Mouse (Mus musculus) neural tube, embryonic 14.5 days (tissue): ENCODE results near the gene Bcas3. TPM values are rescaled to one million over a fixed set of nuclear protein-coding genes. Genes with fewer than 3 reads are reported as not detected.

ENCODE experiments used
- ATAC-seq: fragments of 200-750 bp; cut with Nextera tagmentation; 2 replicates; pipeline ENCODE4 v1.8.0; 2017; ENCODE audit warnings: low read depth, mild to moderate bottlenecking, moderate TSS enrichment, moderate library complexity
- H3K27ac ChIP-seq: fragments of 300-500 bp; sonication (generic); 2 replicates; pipeline ENCODE4 v1.5.1; 2014; ENCODE audit warnings: low read depth, mild to moderate bottlenecking, control low read depth, low read length, moderate library complexity, mixed read lengths
- H3K27me3 ChIP-seq: fragments of 300-500 bp; sonication (generic); 2 replicates; pipeline ENCODE4 v1.6.1; 2014; ENCODE audit warnings: low read length; ENCODE audit not compliant: control insufficient read depth, insufficient read depth
- H3K36me3 ChIP-seq: fragments of 300-500 bp; sonication (generic); 2 replicates; pipeline ENCODE4 v1.6.1; 2014; ENCODE audit warnings: low read length, mixed read lengths; ENCODE audit not compliant: control insufficient read depth, insufficient read depth
- H3K4me1 ChIP-seq: fragments of 300-500 bp; sonication (generic); 2 replicates; pipeline ENCODE4 v1.6.1; 2014; ENCODE audit warnings: low read length; ENCODE audit not compliant: control insufficient read depth, insufficient read depth
- H3K4me2 ChIP-seq: fragments of 300-500 bp; sonication (generic); 2 replicates; pipeline ENCODE4 v1.6.1; 2014; ENCODE audit warnings: mild to moderate bottlenecking, low read depth, low read length, control low read depth
- H3K4me3 ChIP-seq: fragments of 300-500 bp; sonication (generic); 2 replicates; pipeline ENCODE4 v1.5.1; 2014; ENCODE audit warnings: low read depth, low read length, control low read depth, mixed read lengths
- H3K9ac ChIP-seq: fragments of 300-500 bp; sonication (generic); replicated peaks from 2 replicates; pipeline ENCODE4 v1.6.1; 2014; ENCODE audit warnings: low read depth, mild to moderate bottlenecking, control low read depth, low read length, mixed read lengths
- H3K9me3 ChIP-seq: fragments of 300-500 bp; sonication (generic); 2 replicates; pipeline ENCODE4 v1.6.1; 2016; ENCODE audit warnings: low read length; ENCODE audit not compliant: control insufficient read depth
- WGBS: fragments of 180-500 bp; shearing (Covaris S2); extraction: QIAGEN DNeasy Blood & Tissue Kit; methylation state at CpG from one replicate; pipeline ENCODE4 v1.1.7; 2014; 5-methylcytosine and 5-hydroxymethylcytosine counted together
- polyA plus RNA-seq: library from polyadenylated mRNA; unstranded; fragments of >200 nt; fragmentation: Nextera tagmentation; extraction: Ambion mirVana; gene quantifications from 2 replicates; pipeline ENCODE4 v1.2.1, GENCODE M21; 2014

Gene Bcas3
- polyA plus RNA-seq, 1 experiment from 2014 or later, result 30.9 TPM

DNA sequence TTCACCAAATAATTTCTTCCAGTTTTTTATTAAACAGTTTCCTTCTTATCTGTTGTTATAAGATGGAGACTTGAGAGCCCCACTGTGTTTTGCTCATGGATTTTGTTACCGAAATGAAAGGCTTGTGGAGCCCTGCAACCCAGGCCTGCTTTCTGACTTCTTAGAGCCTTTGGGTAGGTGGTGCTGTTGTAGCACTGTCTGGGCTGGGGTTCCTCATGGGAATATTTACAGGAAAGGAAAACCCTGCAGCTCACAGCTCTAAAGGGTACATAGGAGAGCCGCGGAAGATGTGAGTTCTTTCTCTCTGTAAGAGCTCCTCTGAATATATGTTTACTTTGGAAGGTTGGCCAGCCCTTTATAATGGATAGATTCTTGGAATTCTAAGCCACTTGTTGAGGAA lies 41.0 kb downstream of the Bcas3 start:
- Histone ChIP-seq H3K4me3 (no peak overlapping the region), H3K27me3 (no peaks in the 10 kb centered on the region), H3K27ac (no peak overlapping the region), H3K4me2 (no peak overlapping the region), H3K36me3 (no peaks in the 10 kb centered on the region), H3K9ac (no peak overlapping the region), H3K9me3 (no peaks in the 10 kb centered on the region), H3K4me1 (no peaks in the 10 kb centered on the region)
- no peak for ATAC-seq
- 60% methylated on average over 3 of the region's 3 CpGs for WGBS

GRCm38 (mm10) chr11:85395361-85395760 lies 42.4 kb downstream of the Bcas3 start:
- Histone ChIP-seq H3K4me3 (no peak overlapping the region), H3K4me1 (no peaks in the 10 kb centered on the region), H3K9me3 (no peaks in the 10 kb centered on the region), H3K27ac (no peak overlapping the region), H3K27me3 (no peaks in the 10 kb centered on the region), H3K4me2 (no peak overlapping the region), H3K9ac (no peak overlapping the region; the same call in 1 of the 2 replicates), H3K36me3 (no peaks in the 10 kb centered on the region)
- ATAC-seq, result no peak
- WGBS, result 26% methylated on average over 7 of the region's 7 CpGs

- Histone ChIP-seq H3K9me3 (no peaks in the 10 kb centered on the region), H3K27ac (no peak overlapping the region), H3K4me3 (no peak overlapping the region), H3K36me3 (no peaks in the 10 kb centered on the region), H3K27me3 (no peaks in the 10 kb centered on the region), H3K9ac (no peak overlapping the region), H3K4me2 (no peak overlapping the region), H3K4me1 (no peaks in the 10 kb centered on the region)
- WGBS, result 69% methylated on average over 3 of the region's 3 CpGs
- no peak for ATAC-seq
Observed at GRCm38 (mm10) chr11:85406531-85406930, 53.6 kb downstream of the Bcas3 start.

GRCm38 (mm10) chr11:85407700-85408099 lies 54.7 kb downstream of the Bcas3 start:
- Histone ChIP-seq H3K9me3 (no peaks in the 10 kb centered on the region), H3K9ac (no peak overlapping the region), H3K4me1 (no peaks in the 10 kb centered on the region), H3K27me3 (no peaks in the 10 kb centered on the region), H3K27ac (no peak overlapping the region), H3K4me2 (no peak overlapping the region), H3K36me3 (no peaks in the 10 kb centered on the region), H3K4me3 (no peak overlapping the region)
- no peak for ATAC-seq
- 51% methylated on average over 3 of the region's 3 CpGs for WGBS

DNA sequence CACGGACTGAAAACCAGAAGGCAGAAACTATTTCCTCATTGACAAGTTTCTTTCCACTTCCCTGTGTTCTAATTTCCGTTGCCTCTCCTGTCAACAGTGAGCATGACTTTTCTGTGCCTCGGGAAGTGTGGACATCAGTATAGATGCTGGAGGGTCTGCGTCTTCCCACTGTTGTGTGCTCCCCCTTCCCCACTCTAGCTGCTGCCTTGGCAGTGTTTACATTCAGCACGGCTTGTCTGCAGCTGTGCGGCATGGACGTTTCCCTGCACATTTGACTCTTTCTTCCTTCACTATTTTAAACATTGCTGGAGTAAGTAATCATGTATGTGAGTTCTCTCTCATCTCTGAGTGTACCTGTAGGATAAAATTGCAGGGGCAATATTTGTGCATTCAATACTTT lies 59.4 kb downstream of the Bcas3 start:
- 72% methylated on average over 7 of the region's 7 CpGs for WGBS
- H3K4me2 ChIP-seq, result no peak overlapping the region
- H3K4me3 ChIP-seq, result no peak overlapping the region
- H3K27me3 ChIP-seq, result no peaks in the 10 kb centered on the region
- no peak for ATAC-seq
- H3K27ac ChIP-seq, result no peak overlapping the region
- no peaks in the 10 kb centered on the region for H3K36me3 ChIP-seq
- no peaks in the 10 kb centered on the region for H3K9me3 ChIP-seq
- no peak overlapping the region for H3K9ac ChIP-seq
- H3K4me1 ChIP-seq, result no peaks in the 10 kb centered on the region

DNA sequence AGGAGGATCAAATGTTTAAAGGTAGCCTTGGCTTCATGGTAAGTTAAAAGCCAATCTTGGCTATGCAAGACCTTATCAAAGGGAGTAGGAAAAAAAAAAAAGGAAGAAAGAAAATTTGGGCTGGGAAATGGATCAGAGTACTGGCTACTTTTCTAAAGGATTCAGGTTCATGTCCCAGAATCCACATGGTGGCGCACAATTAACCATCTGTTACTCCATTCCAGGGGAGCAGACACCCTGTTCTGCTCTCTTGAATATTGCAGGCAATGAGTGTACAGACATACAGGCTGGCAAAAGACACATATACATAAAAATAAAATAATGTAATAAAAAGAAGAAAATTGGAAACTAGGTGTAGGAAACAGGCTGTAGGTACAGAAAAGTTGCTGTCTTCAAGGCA lies 61.5 kb downstream of the Bcas3 start:
- Histone ChIP-seq H3K4me2 (no peak overlapping the region), H3K27ac (no peak overlapping the region), H3K27me3 (no peaks in the 10 kb centered on the region), H3K9ac (no peak overlapping the region), H3K4me3 (no peak overlapping the region), H3K4me1 (no peaks in the 10 kb centered on the region), H3K36me3 (no peaks in the 10 kb centered on the region), H3K9me3 (no peaks in the 10 kb centered on the region)
- 94% methylated on average over 1 of the region's 1 CpGs for WGBS
- no peak for ATAC-seq

DNA sequence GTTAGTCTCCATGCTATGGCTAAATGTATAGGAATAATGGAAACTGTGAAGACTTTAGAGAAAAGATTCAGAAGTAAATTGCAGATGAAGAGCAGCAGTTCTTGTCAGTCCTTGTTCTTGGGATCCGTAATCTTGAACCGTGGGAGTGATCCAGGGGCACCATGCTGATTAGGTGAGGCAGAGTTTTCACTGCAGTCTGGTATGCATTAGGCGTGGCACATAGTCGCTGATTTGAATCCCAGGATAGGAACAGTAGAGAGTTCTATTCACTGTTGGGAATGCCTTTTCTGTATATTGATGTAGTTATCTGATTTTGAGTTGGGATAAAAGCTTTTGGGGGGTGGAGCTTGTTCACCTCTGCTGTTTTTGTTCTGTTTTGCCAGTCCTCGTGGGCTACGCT lies 74.4 kb downstream of the Bcas3 start:
- Histone ChIP-seq H3K27me3 (no peaks in the 10 kb centered on the region), H3K9me3 (no peaks in the 10 kb centered on the region), H3K27ac (no peak overlapping the region), H3K9ac (no peak overlapping the region), H3K4me2 (no peak overlapping the region), H3K4me3 (no peak overlapping the region), H3K4me1 (no peaks in the 10 kb centered on the region), H3K36me3 (no peaks in the 10 kb centered on the region)
- 83% methylated on average over 6 of the region's 6 CpGs for WGBS
- ATAC-seq, result no peak

DNA sequence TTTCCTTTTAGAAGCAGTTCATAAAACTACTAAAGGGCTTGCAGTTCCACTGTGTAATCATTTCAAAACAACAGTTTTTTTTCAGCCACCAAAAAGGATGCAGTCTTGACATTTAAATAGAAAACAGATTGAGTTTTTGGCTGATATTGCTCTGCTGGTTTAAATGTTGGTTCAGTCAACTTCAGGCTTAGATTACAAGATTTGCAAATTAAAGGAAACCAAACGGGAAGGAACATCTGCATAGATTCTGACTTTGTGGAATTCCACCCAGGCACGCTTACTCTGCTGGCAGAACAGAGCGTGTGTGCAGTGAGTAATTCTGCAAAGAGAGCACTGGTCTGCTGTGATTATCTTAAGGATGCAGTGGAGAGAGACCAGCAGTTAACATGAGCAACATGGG lies 75.3 kb downstream of the Bcas3 start:
- Histone ChIP-seq H3K27ac (no peak overlapping the region), H3K9ac (no peak overlapping the region), H3K9me3 (no peaks in the 10 kb centered on the region), H3K36me3 (no peaks in the 10 kb centered on the region), H3K4me3 (no peak overlapping the region), H3K27me3 (no peaks in the 10 kb centered on the region), H3K4me2 (no peak overlapping the region), H3K4me1 (no peaks in the 10 kb centered on the region)
- ATAC-seq, result no peak
- 42% methylated on average over 3 of the region's 3 CpGs for WGBS

GRCm38 (mm10) chr11:85430743-85431448 lies 77.9 kb downstream of the Bcas3 start:
- Histone ChIP-seq H3K4me1 (no peaks in the 10 kb centered on the region), H3K27ac (no peak overlapping the region), H3K4me2 (no peak overlapping the region), H3K36me3 (no peaks in the 10 kb centered on the region), H3K9me3 (no peaks in the 10 kb centered on the region), H3K27me3 (no peaks in the 10 kb centered on the region), H3K9ac (no peak overlapping the region), H3K4me3 (no peak overlapping the region)
- 45% methylated on average over 11 of the region's 11 CpGs for WGBS
- ATAC-seq, result no peak
